ENCODE assay signal across 15 mouse cellular contexts in genomic region chr11:32244064-32244463, GRCm38 (mm10). TPM values are rescaled to one million over a fixed set of nuclear protein-coding genes. Genes with fewer than 3 reads are reported as not detected.
DNase-seq lines count a peak whose midpoint lies in the region; ATAC-seq lines count a peak whose summit lies in the region.
"Had no signal": no experiment of that assay in that cellular context is flagged by ENCODE, and none has a peak within 500 bp of the region (broad histone marks: within the 10 kb centered on the region; RNA-seq: fewer than 3 reads in every experiment).

No protein-coding gene starts in this region.

- peaks cover 58% of the 10 kb centered on the region for H3K36me3 ChIP-seq in embryonic facial prominence, embryonic 15.5 days

- no peaks in the 10 kb centered on the region for H3K27me3 ChIP-seq in embryonic facial prominence, embryonic 15.5 days
- H3K27me3 ChIP-seq: forebrain, embryonic 12.5 days; hindbrain, embryonic 12.5 days; neural tube, embryonic 12.5 days had no signal

- no peak for ATAC-seq in embryonic facial prominence, embryonic 15.5 days (ENCODE audit: insufficient number of reproducible peaks, low FRiP score, low TSS enrichment, low read depth)
- ATAC-seq in erythroid progenitor cell, adult 5-6 weeks (replicated peaks; ENCODE audit: low FRiP score, poor library complexity, severe bottlenecking): no peak

- H3K9me3 ChIP-seq in embryonic facial prominence, embryonic 15.5 days (replicated peaks): no peaks in the 10 kb centered on the region
- H3K9me3 ChIP-seq: forebrain, embryonic 12.5 days; hindbrain, embryonic 12.5 days; neural tube, embryonic 12.5 days had no signal

- H3K4me3 ChIP-seq in brown adipose tissue, adult 24 weeks (ENCODE audit: insufficient read depth, low read depth, low read length): no peak overlapping the region
- H3K4me3 ChIP-seq in embryonic facial prominence, embryonic 15.5 days (replicated peaks): no peak overlapping the region
- H3K4me3 ChIP-seq: forebrain, embryonic 12.5 days; hindbrain, embryonic 12.5 days; neural tube, embryonic 12.5 days had no signal

- H3K9ac ChIP-seq in embryonic facial prominence, embryonic 15.5 days: no peak overlapping the region
- H3K9ac ChIP-seq: forebrain, embryonic 12.5 days; hindbrain, embryonic 12.5 days; neural tube, embryonic 12.5 days had no signal

- intact Hi-C loops in heart, postnatal 14 days (cut with DNase I): no loop called here

- peak overlapping the region; percentile 58 for H3K27ac ChIP-seq in brown adipose tissue, adult 24 weeks (replicated peaks; ENCODE audit: low read depth, low read length)
- peak overlapping the region; percentile 75; the same call in 1 of the 2 replicates for H3K27ac ChIP-seq in embryonic facial prominence, embryonic 15.5 days (replicated peaks)
- H3K27ac ChIP-seq: hindbrain, embryonic 12.5 days; neural tube, embryonic 12.5 days had no signal

- H3K4me2 ChIP-seq in embryonic facial prominence, embryonic 15.5 days (replicated peaks): no peak overlapping the region
- H3K4me2 ChIP-seq: forebrain, embryonic 12.5 days; hindbrain, embryonic 12.5 days; neural tube, embryonic 12.5 days had no signal

- peak; percentile 66 to 67 for DNase-seq in kidney, postnatal 4 days
- DNase-seq in kidney, adult 18-20 months: no peak
- DNase-seq in heart, postnatal 14 days: peak; percentile 47 to 60
- no peak for DNase-seq in embryo, embryonic 10.5 days (ENCODE audit: low spot score)
- DNase-seq in right cerebral cortex, adult 18-20 months: no peak
- DNase-seq: lung, postnatal 4 days had no signal

- WGBS in embryonic facial prominence, embryonic 15.5 days: 52% methylated on average over 3 of the region's 3 CpGs

- peaks cover 2% of the 10 kb centered on the region; the same call in 1 of the 2 replicates for H3K4me1 ChIP-seq in brown adipose tissue, adult 24 weeks (ENCODE audit: control insufficient read depth, insufficient read depth, insufficient read length, low read length)
- H3K4me1 ChIP-seq in embryonic facial prominence, embryonic 15.5 days: peaks cover 22% of the 10 kb centered on the region
- H3K4me1 ChIP-seq: forebrain, embryonic 12.5 days; hindbrain, embryonic 12.5 days; neural tube, embryonic 12.5 days had no signal

RNA-seq across cellular contexts. Expression of gene Mpg, which starts 17.8 kb away (rescaled TPM):
- polyA plus RNA-seq in brown adipose tissue, adult 24 weeks (2012; ENCODE audit: insufficient read depth, insufficient read length, missing spikeins): 7.6 and 9.3 TPM in 2 replicates
- polyA plus RNA-seq in embryonic facial prominence, embryonic 15.5 days (2015; fragmentation: Nextera tagmentation; extraction: Ambion mirVana): 36.1 and 38.9 TPM in 2 replicates
- total RNA-seq in heart, postnatal 14 days (2021): 1 to 10 TPM; 6.5 to 8.5 TPM
- total RNA-seq in erythroid progenitor cell, adult 5-6 weeks (2015; ENCODE audit: low replicate concordance): 13.0 and 14.1 TPM in 2 replicates
- total RNA-seq in erythroid progenitor cell, adult 5-6 weeks (2017; ENCODE audit: low replicate concordance): 18.7 and 23.9 TPM in 2 replicates

RNA-seq across cellular contexts. Expression of gene Rhbdf1, which starts 22.0 kb away (rescaled TPM):
- polyA plus RNA-seq in brown adipose tissue, adult 24 weeks (2012; ENCODE audit: insufficient read depth, insufficient read length, missing spikeins): 8.9 and 11.6 TPM in 2 replicates
- 78.2 and 88.7 TPM in 2 replicates for polyA plus RNA-seq in embryonic facial prominence, embryonic 15.5 days (2015; fragmentation: Nextera tagmentation; extraction: Ambion mirVana)
- 10 to 100 TPM; 22.3 to 23.3 TPM for total RNA-seq in heart, postnatal 14 days (2021)
- total RNA-seq in erythroid progenitor cell, adult 5-6 weeks (2015; ENCODE audit: low replicate concordance): not detected in 2 replicates
- 2.3 and 5.0 TPM in 2 replicates for total RNA-seq in erythroid progenitor cell, adult 5-6 weeks (2017; ENCODE audit: low replicate concordance)

RNA-seq across cellular contexts. Expression of gene Nprl3, which starts 23.4 kb away (rescaled TPM):
- polyA plus RNA-seq in brown adipose tissue, adult 24 weeks (2012; ENCODE audit: insufficient read depth, insufficient read length, missing spikeins): 18.2 and 19.3 TPM in 2 replicates
- polyA plus RNA-seq in embryonic facial prominence, embryonic 15.5 days (2015; fragmentation: Nextera tagmentation; extraction: Ambion mirVana): 41.2 and 44.0 TPM in 2 replicates
- 10 to 100 TPM; 24.9 to 29.3 TPM for total RNA-seq in heart, postnatal 14 days (2021)
- 75.9 and 106 TPM in 2 replicates for total RNA-seq in erythroid progenitor cell, adult 5-6 weeks (2015; ENCODE audit: low replicate concordance)
- total RNA-seq in erythroid progenitor cell, adult 5-6 weeks (2017; ENCODE audit: low replicate concordance): 143 and 155 TPM in 2 replicates

RNA-seq across cellular contexts. Expression of gene Hba-x, which starts 32.1 kb away (rescaled TPM):
- polyA plus RNA-seq in brown adipose tissue, adult 24 weeks (2012; ENCODE audit: insufficient read depth, insufficient read length, missing spikeins): not detected in 2 replicates
- 59.0 and 98.8 TPM in 2 replicates for polyA plus RNA-seq in embryonic facial prominence, embryonic 15.5 days (2015; fragmentation: Nextera tagmentation; extraction: Ambion mirVana)
- total RNA-seq in heart, postnatal 14 days (2021): not detected
- not detected in 2 replicates for total RNA-seq in erythroid progenitor cell, adult 5-6 weeks (2015; ENCODE audit: low replicate concordance)
- total RNA-seq in erythroid progenitor cell, adult 5-6 weeks (2017; ENCODE audit: low replicate concordance): not detected in 2 replicates
- total RNA-seq: adrenal gland, adult 18-20 months; layer of hippocampus, postnatal 25 days had no signal
- polyA plus RNA-seq: small intestine, adult 2 months had no signal

RNA-seq across cellular contexts. Expression of gene Snrnp25, which starts 38.8 kb away (rescaled TPM):
- polyA plus RNA-seq in brown adipose tissue, adult 24 weeks (2012; ENCODE audit: insufficient read depth, insufficient read length, missing spikeins): 14.6 and 22.6 TPM in 2 replicates
- 47.8 and 48.3 TPM in 2 replicates for polyA plus RNA-seq in embryonic facial prominence, embryonic 15.5 days (2015; fragmentation: Nextera tagmentation; extraction: Ambion mirVana)
- 10 to 100 TPM; 11.4 to 11.5 TPM for total RNA-seq in heart, postnatal 14 days (2021)
- 52.3 and 53.7 TPM in 2 replicates for total RNA-seq in erythroid progenitor cell, adult 5-6 weeks (2015; ENCODE audit: low replicate concordance)
- 31.8 and 104 TPM in 2 replicates for total RNA-seq in erythroid progenitor cell, adult 5-6 weeks (2017; ENCODE audit: low replicate concordance)

Comparison
In these comparisons a context has a peak if more than half of its experiments do, and no peak if none do; other contexts are left out.
1. DNase-seq: peak in kidney, postnatal 4 days (2 of 2) and heart, postnatal 14 days (2 of 2); none in kidney, adult 18-20 months (single experiment), embryo, embryonic 10.5 days (single experiment) and right cerebral cortex, adult 18-20 months (single experiment).